Mouse (Mus musculus) activated CD4-positive, CD25-positive, alpha-beta regulatory T cell, adult 4 months (primary cell): Measurements from ENCODE around the gene Mgarp. TPM values are rescaled to one million over a fixed set of nuclear protein-coding genes. Genes with fewer than 3 reads are reported as not detected.
"Not testable (repeated sequence)": the region's sequence is repeated elsewhere in the genome, so short reads cannot be mapped to it uniquely, and the experiment has no call there.

Source experiments
- ATAC-seq: one replicate; pipeline ENCODE4 v1.8.0; 2017
- polyA plus RNA-seq, 2 experiments: library from polyadenylated mRNA; unstranded; fragments of 100-300 nt; shearing (Covaris generic); gene quantifications; one replicate each; pipeline ENCODE4 v1.2.1; 2017

The Mgarp gene
- polyA plus RNA-seq, 2 experiments from 2014 or later = 1.5 to 6.0 TPM

DNA sequence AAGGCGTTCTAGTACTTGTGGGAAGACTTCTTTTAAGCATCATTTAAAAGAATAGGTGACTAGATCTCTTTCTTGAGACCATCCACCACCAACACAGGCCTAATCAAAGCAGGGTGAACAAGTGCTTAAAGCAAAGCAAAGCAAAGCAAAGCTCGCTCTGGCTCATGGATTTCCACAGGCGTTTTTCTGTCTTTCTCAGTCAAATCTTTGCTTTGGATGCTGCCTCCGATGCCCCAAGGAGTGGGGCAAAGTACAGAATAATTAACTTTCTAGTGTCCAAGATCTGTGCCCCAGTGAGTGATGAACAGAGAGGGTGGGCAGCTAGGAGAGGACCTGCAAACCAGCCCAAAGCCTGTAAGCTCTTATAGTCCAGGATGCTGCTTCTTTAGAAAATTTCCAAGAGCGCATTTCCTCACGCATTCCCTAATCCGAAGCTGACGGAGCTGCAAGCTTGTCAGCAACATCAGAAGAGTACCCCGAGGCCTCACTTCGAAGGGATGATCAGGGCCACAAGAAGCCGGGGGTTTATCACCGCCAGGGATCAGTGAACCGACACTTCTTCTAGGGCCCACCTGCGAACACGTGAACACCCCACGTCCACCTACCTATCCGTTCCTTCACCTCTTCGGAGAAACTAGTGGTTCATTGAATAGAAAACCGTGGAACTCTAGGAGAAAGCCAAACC is 935 bp downstream of the Mgarp start:
- ATAC-seq = no peak

DNA sequence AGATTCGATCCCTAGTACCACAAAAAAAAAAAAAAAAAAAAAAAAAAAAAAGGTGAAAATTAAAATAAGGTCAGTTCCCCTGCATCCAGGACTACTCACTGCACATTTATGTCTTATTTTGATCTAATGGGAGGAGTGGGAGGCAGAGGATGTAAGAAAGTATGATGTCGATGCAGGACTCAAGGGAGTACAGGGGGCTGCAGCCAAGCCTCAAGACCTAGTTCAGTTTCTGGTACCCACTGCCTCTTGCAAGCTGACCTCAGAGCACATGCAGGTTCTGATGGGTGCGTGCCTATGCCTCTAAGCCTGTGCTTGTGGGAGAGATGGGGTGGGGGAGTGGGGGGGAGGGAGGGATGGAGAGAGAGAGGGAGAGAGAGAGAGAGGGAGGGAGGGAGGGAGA is 1.7 kb downstream of the Mgarp start:
- no peak for ATAC-seq

DNA sequence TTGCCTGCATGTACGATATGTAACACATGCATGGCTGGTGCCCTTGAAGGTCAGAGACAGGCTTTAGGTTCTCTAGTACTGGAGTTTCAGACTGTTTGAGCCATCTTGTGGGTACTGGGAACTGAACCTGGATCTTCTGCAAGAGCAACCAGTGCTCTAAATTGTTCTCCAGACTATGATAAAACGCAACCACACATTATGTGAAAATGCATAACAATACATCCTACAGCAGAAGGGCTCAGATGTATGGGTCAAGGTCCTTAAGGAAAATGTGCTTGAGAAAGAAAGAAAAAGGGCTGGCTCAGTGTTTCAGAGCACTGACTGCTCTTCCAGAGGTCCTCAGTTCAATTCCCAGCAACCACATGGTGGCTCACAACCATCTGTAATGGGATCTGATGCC is 2.9 kb downstream of the Mgarp start:
- ATAC-seq = no peak

DNA sequence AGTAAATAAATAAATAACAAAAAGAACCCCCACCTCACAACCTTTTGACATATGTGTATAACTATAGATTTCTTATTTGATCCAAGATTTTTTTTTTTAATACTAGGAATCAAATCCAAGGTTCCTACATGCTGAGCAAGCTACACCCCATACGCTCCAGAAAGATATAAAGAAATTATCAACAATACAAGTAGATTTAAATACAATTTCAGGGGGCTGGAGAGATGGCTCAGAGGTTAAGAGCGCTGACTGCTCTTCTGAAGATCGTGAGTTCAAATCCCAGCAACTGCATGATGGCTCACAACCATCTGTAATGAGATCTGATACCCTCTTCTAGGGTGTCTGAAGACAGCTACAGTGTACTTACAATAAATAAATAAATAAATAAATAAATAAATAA is 3.5 kb downstream of the Mgarp start:
- ATAC-seq = not testable (repeated sequence)

DNA sequence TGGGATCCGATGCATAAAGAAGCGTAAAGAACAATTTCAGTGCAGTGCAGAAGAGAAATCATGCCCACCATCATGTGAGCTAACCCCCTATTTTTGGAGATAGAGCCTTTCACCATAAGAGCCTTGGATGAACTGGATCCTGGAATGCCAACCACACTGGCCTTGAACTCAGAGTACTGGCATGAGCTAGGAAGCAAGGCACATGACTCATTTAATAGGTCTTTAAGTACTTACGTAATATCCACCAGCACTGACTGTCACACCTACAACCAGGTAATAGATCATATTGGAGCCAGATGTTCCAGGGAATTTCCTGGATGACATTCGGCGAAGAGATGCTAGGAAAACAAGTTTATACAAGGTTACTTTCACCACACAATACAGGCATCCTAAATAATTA is 4.9 kb downstream of the Mgarp start:
- no peak for ATAC-seq

DNA sequence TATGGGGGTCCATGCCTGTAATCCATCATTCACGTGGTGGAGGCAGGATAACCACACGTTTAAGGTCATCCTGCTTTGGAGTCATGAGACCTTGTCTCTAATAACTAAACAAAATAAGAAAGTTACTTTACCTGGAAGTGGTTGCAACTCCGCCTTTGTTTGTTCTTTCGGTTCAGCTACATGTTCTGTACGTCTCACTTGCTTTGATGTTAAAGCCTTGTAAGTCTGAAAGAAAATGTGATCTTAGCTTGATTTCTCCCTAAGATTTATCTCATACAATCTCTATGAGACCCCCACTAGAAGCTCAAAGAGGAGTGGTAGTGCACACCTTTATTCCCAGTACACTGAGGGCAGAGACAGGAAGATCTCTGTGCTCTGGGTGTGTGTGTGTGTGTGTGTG is 5.4 kb downstream of the Mgarp start:
- peak; percentile 74 for ATAC-seq

DNA sequence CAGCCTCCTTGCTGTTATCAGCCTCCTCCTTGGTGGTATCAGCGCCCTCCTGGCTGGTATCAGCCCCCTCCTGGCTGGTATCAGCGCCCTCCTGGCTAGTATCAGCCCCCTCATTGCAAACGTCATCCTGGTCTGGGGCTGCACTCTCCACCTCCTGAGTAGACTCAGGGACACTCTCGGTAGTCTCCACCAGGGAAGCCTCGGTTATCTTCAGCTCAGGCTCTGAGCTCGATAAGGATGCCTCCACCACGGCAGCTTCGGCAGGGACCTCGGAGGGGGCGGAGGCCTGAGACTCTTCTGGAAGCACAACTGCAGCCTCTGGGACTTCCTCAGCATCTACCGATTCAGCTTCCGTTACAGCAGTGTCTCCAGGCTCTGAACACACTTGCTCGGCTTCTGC is 7.6 kb downstream of the Mgarp start:
- ATAC-seq = no peak

DNA sequence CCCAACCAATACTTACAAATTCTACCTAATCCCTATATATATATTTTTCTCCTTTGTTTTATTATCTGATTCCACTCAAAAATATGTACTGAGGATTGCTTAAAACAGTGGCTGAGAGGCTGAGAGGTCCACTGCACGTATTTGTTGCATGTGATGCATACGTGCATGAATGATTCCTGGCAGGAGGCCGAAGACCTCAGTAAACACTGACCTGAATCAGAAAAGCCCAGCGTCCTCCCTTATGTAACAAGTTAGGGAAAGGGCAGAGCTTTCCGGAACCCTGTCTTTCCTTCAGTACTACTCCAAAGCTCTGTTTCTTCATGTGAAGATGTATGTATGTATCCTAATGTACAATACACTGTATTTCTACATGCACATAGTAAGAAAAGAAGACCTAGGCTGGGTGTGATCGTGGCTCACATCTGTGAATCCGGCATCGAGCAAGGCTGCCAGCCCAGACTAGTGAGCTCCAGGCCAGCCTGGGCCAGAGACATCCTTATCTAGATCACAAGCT is 8.6 kb downstream of the Mgarp start:
- ATAC-seq = no peak

DNA sequence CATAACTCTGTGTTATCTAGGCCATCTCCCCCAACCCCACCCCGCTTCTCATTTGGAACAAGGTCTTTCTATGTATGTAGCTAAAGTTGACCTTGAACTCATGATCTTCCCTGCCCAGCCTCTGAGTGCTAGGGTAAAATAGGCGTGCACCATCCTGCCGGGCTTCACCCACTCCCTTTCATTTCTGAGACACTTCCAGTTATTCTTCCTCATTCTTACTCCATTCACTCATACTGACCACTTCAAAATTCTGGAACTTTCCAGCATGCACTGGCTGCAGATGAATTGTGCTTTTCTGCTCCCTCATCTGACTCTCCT is 9.4 kb downstream of the Mgarp start:
- no peak for ATAC-seq

DNA sequence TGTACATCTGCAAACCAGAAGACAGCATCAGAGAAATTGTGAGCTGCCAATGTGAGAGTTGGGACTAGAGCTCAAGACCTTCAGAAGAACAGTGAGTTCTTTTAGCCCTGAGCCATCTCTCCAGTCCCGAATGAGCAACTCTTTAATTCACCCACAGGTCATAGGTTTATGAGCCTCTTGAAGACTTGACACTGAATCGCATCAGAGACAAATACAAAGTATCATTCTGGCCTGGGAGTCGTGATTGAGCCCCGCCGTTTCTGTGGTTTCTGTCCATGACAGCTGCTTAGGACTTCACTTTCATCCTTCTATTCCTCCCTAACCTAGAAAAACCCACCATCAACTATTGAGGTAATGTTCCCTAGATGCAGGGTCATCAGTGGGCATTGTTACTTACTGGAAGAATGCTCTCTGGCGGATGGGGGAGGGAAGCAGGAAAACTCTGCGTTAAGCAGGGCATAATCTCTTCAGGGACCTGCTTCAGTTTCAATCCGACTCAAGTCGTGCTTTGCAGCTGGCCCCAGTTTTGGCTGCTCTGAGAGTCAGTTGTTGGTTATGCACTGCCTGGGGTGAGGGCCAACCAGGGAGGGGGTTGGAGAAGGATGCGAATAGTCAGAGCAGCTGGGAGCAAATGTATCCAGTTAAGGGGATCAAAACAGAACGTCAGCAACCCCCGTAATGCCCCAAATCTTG is 10.0 kb downstream of the Mgarp start:
- ATAC-seq = no peak

DNA sequence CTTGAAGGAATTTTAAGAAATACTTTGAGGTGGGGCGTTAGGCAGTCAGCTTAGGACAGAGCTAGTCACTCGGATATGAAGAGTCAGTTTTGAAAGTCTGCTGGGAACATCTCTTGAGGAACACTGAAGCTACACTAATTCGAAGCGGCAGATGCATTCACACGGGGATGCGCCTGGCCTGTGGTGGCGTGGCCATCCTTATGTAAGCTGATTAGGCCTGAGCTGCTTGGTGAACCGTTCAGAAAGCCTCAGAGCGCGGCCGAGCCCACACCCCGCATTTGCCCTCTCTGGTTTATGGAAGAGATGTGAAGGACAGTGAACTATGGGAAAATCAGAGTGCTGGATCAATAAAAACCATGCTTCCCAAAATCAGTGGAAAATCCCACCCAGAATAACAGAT is 13.1 kb downstream of the Mgarp start:
- ATAC-seq = no peak

DNA sequence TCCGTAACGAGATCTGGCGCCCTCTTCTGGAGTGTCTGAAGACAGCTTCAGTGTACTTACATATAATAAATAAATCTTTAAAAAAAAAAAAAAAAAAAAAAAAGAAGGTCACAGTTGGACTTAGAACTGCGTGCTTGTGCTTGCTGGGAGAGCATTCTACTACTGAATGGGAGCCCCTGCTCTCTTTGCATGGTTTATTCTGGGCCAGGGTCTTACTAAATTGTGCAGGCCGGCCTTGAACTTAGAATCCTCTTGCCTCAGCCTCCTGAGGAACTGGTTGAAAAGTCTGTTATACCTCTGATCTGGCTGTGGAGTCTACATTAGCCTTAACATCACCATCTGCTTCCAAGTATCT is 15.9 kb downstream of the Mgarp start:
- no peak for ATAC-seq

DNA sequence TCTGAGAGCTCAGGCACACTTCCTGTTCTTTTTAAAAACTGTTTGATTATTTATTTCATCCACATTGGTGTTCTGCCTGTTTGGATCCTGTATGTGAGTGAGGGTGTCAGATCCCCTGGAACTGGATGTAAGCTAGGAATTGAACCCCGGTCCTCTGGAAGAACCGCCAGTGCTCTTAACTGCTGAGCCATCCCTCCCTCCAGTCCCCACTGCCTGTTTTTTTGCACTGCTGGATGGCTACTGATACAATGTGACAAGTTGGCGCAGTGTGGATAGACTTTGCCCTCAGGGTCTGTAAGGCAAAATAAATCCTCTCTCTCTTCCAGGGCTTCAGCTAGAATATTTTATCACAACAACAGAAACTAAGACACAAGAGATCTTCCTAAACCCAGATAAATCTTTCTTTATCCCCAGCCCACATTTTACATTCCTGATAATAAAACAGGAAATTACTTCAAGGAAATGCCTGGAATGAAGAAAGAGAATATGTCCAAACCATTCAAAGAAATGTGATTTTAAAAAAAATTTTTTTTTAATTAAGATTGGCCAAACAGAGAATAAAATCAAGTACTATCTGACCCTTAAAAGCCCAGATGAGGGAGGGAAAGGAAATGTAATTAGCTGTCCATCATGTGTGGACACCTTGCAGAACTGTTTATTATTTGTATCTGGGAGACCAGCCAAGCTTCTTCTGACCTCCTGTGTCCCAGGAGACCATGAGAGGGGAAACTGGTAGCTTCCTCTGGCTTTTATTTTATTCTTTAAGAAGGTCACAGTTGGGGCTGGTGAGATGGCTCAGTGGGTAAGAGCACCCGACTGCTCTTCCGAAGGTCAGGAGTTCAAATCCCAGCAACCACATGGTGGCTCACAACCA is 16.5 kb downstream of the Mgarp start:
- no peak for ATAC-seq

DNA sequence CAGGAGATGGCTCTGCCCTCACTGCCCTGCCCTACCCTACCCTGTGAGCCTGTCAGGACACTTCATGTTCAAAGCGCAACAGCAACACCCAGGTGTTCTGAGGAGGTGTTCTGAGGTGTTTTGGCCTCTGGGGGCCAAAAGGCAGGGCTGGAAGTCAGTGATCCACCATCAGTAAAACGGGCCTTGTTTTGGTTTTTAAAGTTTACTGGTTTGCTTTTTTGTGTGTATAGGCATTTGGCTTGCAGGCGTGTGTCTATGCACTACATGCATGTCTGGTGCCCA is 17.9 kb downstream of the Mgarp start:
- no peak for ATAC-seq

DNA sequence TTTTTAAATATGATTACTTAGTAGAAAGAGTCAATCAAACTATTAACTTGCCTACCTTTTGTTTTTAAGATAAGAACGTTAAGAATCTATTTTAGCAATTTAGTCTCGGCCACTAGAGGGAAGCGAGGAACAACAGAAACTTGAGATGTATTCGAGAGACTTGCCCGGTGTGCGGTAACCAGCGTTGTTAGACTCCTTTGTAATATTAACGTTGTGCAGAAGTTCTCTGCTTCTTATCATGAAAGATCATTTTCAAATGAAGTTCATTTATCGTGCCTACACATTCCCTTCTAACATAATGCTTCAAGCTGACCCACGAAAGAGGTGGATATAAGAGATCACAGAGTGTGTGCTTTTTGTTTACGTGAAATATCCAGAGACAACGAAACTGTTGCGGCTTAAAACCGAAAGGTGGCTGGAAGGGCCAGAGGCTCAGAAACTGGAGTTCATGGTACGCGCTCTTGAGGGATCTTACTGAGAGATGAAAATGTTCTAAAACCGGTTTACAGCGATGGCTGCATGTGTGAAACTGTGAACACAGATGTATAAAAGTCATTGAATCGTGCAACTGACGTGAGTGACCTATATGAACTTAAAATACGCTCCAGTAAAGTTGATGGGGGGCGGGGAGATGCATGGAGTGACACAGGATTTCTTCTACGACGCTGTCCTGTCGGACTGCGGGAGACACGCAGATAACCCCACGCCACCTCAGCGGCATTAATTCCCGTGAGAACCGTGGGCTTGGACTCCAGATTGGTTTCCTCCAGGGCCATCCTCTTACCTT is 18.5 kb downstream of the Mgarp start:
- peak; percentile 69 for ATAC-seq

DNA sequence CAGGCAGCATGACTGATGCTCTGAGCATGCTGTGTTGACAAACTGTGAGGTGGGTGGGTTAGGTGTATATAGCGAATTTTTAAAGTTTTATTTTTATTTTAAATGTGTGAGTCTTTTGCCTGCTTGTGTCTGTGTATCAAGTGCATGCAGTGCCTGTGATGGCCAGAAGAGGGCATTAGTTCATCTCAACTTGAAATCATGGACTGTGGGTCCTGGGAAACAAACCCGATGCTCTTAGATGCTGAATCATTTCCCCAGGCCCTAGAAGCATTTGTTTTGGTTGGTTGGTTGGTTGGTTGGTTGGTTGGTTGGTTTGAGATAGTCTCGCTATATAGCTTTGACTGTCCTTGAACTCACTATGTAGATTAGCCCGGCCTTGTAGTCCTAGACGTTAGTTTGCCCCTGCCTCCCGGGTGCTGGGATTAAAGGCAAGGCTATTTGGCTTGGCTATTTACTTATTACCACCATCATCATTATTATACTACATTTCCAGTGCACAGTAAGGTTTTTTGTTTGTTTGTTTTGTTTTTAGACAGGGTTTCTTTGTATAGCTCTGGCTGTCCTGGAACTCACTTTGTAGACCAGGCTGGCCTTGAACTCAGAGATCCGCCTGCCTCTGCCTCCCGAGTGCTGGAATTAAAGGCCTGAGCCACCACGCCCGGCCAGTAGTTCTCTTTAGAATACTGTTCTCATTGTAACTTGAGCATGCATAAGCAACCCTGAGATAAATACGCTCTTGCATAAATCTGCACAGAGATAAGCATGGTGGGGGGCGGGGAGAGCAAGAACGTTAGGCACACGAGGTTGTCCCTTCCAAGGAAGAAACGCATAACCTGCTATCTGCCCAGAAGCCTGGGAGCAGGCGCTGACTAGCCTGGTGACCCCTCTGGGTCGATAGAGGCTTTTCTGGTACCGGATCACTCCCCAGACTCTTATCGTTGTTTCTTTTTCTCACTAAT is 21.0 kb downstream of the Mgarp start:
- peak; percentile 50 for ATAC-seq

DNA sequence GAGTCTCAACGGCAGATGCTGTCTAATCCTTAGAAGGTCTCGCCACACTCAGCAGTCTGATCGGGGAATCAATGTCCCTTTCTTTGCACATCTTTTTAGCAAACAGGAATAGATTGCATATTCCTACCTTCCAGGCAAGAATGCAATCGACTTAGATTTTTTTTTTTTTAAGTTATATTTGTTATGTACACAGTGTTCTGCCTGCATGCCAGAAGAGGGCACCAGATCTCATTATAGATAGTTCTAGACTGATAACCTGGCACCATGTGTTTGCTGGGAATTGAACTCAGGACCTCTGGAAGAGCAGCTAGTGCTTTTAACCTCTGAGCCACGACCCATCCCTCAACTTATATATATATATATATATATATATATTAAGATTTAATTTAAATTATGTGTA is 23.0 kb downstream of the Mgarp start:
- ATAC-seq = no peak

DNA sequence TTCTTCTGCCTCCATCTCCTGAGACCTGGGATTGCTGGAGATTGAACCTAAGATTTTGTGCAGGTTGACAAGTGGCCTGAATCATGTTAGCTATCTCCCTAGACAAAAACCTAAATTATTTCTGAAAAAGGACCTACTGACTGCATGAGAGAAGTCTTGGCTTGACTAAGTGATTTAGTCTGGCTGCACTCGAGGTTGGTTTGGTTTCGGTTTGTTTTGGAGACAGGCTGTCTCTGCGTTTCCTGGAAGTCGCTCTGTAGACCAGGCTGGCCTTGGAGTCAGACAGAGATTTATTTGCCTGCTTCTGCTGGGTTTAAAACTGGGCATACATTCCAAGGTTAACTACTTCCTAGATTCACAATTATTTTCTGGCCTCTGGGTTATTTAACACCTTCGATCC is 23.7 kb downstream of the Mgarp start:
- ATAC-seq = peak; percentile 57

DNA sequence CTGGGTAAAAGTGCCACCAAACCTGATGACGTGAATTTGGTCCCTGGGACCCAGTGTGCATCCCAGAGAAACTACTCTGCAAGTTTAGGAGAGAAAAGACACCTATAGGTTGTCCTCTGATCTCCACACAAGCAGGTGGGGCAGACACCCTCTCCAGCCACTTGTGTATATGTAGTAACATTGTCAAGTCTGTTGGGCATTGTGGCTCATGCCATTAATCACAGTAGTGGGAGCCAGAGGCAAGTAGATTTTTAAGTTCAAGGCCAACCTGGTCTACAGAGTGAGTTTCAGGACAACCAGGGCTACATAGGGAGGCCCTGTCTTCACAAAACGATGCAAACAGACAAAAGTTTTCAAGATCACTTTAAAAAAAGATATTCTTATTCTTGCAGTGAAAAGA is 24.7 kb downstream of the Mgarp start:
- no peak for ATAC-seq

DNA sequence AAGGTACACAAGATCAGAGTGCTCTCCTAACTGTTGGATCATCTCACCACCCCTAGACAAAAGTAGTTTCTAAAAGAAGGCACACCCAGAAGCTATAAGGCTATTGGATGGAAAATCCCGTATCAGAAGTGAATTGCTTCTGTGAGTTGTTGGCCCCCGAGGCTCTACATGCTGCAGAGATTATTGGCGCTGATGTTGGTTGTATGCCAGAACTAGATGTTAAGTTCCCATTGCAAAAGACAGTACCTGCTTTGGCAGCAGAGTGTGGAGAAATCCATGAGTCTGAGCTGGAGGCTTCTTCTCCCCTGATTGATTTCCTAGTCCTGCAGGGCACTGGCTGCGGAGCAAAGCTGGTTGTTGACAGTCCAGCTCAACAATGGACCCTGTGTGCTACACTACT is 28.5 kb downstream of the Mgarp start:
- no peak for ATAC-seq

DNA sequence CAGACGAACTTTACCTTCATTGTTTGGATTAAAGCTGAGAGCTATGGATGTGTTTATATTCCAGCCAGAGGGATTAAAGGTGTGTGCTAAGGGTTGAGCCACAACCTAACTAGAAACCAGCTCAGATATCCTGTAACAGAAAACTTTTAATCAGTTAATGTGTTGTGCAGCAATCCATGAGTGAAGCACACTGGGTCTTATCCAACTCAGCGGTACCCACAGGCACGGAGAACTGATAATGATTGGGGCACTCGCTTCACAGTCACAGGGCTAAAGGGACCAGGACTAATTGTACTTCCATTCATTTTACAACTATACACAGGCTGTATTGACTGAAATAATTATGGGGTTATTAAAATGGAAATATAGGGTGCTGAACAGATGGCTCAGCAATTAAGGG is 29.6 kb downstream of the Mgarp start:
- no peak for ATAC-seq

DNA sequence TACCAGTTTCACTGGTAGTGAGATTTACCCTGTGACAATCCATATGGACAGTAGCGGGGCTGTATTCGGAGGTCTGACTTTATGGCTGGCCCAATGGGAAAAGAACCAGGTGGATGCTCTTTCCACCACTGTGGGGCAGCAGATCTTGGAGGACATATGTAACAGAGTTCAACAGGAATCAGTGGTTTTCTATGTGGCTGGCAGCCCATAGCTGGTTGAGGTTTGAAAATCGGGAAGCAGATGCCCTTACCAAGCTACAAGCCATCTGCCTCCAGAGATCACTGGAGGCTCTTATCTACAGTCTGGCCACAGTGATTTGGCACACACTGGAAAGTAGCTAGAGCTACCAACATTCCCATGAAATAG is 31.0 kb downstream of the Mgarp start:
- no peak for ATAC-seq
